Mouse (Mus musculus) erythroblast, embryonic 14.5 days (primary cell): ENCODE measurements around the gene Ptgdr2.

Experiments used
- GATA1 ChIP-seq: IDR thresholded peaks from 2 replicates; pipeline ENCODE4 v1.6.1; 2012; ENCODE audit warnings: low read length, inconsistent platforms, mixed read lengths
- TAL1 ChIP-seq: IDR thresholded peaks from 3 replicates; pipeline ENCODE4 v1.6.1; 2012; ENCODE audit warnings: low read length, inconsistent platforms, mixed read lengths

DNA sequence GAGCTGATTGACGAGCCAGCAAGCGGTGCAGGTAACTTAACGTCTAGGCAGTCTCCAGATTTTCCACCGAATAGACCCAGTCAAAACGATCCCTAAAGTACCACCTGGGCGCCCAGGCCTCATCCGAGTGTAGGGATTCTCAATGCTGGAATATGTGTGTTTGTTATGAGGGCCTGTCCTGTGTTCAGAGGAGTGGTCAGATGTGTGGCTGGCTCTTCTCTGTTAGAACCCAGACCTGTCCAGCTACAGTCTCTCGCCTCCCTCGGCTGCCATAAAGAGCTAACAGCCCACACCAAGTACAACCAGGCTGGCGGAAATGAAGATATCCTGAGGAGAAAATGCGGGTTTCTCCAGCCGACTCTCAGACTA, 23.0 kb downstream of the Ptgdr2 start:
- TF ChIP-seq GATA1 (no peak), TAL1 (no peak)
